Mouse (Mus musculus): ENCODE measurements around the gene Il12rb2. TPM values are rescaled to one million over a fixed set of nuclear protein-coding genes. Genes with fewer than 3 reads are reported as not detected.

The Il12rb2 gene
- total RNA-seq, 2 experiments from 2014 or later: not detected

Other genes with a start within 250 kb of the Il12rb2 start
- gene Serbp1, start 138.0 kb downstream of the Il12rb2 start, total RNA-seq (2021): 100 to 1,000 TPM; 224 to 238 TPM
- not detected for gene Il23r, start 115.7 kb upstream of the Il12rb2 start, total RNA-seq (2021)
- gene Tacstd2, start 159.6 kb upstream of the Il12rb2 start, total RNA-seq (2021): 1 to 10 TPM; 1.1 to 1.2 TPM

All from layer of hippocampus, postnatal 25 days (tissue).